Mouse (Mus musculus) stomach, embryonic 16.5 days (tissue): ENCODE results near the gene Rs1. TPM values are rescaled to one million over a fixed set of nuclear protein-coding genes. Genes with fewer than 3 reads are reported as not detected.

ENCODE experiments used
- ATAC-seq: fragments of 200-750 bp; cut with Nextera tagmentation; 2 replicates; pipeline ENCODE4 v1.8.0; 2017; ENCODE audit warnings: moderate number of reproducible peaks, moderate TSS enrichment; ENCODE audit not compliant: insufficient read depth, low FRiP score
- H3K27ac ChIP-seq: fragments of 300-500 bp; sonication (generic); 2 replicates; pipeline ENCODE4 v1.5.1; 2014; ENCODE audit warnings: low read length
- H3K27me3 ChIP-seq: fragments of 300-500 bp; sonication (generic); 2 replicates; pipeline ENCODE4 v1.6.1; 2014; ENCODE audit warnings: low read length, control low read depth, mixed read lengths; ENCODE audit not compliant: control insufficient read depth, insufficient read depth
- H3K36me3 ChIP-seq: fragments of 300-500 bp; sonication (generic); 2 replicates; pipeline ENCODE4 v1.6.1; 2014; ENCODE audit warnings: low read length; ENCODE audit not compliant: control insufficient read depth, insufficient read depth
- H3K4me1 ChIP-seq: fragments of 300-500 bp; sonication (generic); 2 replicates; pipeline ENCODE4 v1.6.1; 2014; ENCODE audit warnings: low read length, control low read depth, mixed read lengths; ENCODE audit not compliant: control insufficient read depth, insufficient read depth
- H3K4me2 ChIP-seq: fragments of 300-500 bp; sonication (generic); 2 replicates; pipeline ENCODE4 v1.6.1; 2014; ENCODE audit warnings: low read depth, low read length, mixed read lengths
- H3K4me3 ChIP-seq: fragments of 300-500 bp; sonication (generic); replicated peaks from 2 replicates; pipeline ENCODE4 v1.5.1; 2014; ENCODE audit warnings: mild to moderate bottlenecking, low read length
- H3K9ac ChIP-seq: fragments of 300-500 bp; sonication (generic); 2 replicates; pipeline ENCODE4 v1.6.1; 2014; ENCODE audit warnings: low read length
- H3K9me3 ChIP-seq: fragments of 300-500 bp; sonication (generic); replicated peaks from 2 replicates; pipeline ENCODE4 v1.6.1; 2016; ENCODE audit warnings: low read length, control low read depth; ENCODE audit not compliant: control insufficient read depth
- WGBS: fragments of 180-500 bp; shearing (Covaris S2); extraction: QIAGEN DNeasy Blood & Tissue Kit; methylation state at CpG from one replicate; pipeline ENCODE4 v1.1.7; 2014; 5-methylcytosine and 5-hydroxymethylcytosine counted together
- polyA plus RNA-seq: library from polyadenylated mRNA; unstranded; fragments of >200 nt; fragmentation: Nextera tagmentation; extraction: Ambion mirVana; gene quantifications from 2 replicates; pipeline ENCODE4 v1.2.1, GENCODE M21; 2015

Gene Rs1
- polyA plus RNA-seq, 1 experiment from 2014 or later: 0.03 TPM

DNA sequence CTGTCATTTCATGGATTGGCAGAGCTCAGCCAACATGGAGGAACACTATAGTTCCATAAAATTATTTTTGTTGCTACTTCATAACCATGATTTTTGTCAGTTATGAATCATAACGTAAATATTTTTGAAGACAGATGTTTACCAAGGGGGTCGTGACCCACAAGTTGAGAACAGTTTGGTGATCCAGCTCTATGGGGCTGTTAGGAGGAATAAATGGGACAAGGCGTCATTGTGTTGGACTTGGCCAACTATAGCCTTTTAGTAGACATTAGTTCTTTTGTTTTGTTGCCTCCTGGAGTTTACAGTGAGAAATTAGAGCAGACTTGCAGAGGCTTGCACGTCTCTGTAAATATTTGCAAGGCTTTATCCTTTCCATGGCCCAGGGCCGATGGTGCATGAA is 14.5 kb downstream of the Rs1 start:
- Histone ChIP-seq H3K27me3 (no peaks in the 10 kb centered on the region), H3K4me2 (no peak overlapping the region), H3K4me3 (no peak overlapping the region), H3K4me1 (no peaks in the 10 kb centered on the region), H3K36me3 (no peaks in the 10 kb centered on the region), H3K27ac (no peak overlapping the region), H3K9me3 (no peaks in the 10 kb centered on the region), H3K9ac (no peak overlapping the region)
- ATAC-seq: no peak
- WGBS: 54% methylated on average over 5 of the region's 5 CpGs

DNA sequence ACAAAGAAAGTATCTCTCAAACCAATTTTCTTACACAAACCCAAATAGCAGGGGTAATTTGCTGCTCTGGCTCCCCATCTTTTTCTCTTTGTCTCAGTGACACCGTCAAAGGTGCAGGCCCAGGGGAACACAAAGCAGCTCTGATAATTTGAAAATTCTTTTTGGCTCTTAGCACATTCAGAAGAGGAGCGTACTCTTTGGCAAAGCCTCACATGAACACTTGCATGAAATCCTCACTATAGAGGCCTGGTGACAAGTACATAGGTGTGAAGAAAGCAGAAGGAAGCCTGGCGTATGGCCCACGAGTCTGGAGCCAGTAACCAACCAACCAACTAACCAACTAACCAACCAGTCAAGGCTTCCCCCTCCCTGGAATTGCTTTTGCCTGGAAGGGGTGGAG is 27.1 kb downstream of the Rs1 start:
- Histone ChIP-seq H3K9me3 (no peaks in the 10 kb centered on the region), H3K4me3 (no peak overlapping the region), H3K4me1 (no peaks in the 10 kb centered on the region), H3K4me2 (no peak overlapping the region), H3K27me3 (no peaks in the 10 kb centered on the region; the same call in 1 of the 2 replicates), H3K27ac (no peak overlapping the region), H3K9ac (no peak overlapping the region), H3K36me3 (no peaks in the 10 kb centered on the region)
- WGBS: 80% methylated on average over 4 of the region's 4 CpGs
- no peak for ATAC-seq

DNA sequence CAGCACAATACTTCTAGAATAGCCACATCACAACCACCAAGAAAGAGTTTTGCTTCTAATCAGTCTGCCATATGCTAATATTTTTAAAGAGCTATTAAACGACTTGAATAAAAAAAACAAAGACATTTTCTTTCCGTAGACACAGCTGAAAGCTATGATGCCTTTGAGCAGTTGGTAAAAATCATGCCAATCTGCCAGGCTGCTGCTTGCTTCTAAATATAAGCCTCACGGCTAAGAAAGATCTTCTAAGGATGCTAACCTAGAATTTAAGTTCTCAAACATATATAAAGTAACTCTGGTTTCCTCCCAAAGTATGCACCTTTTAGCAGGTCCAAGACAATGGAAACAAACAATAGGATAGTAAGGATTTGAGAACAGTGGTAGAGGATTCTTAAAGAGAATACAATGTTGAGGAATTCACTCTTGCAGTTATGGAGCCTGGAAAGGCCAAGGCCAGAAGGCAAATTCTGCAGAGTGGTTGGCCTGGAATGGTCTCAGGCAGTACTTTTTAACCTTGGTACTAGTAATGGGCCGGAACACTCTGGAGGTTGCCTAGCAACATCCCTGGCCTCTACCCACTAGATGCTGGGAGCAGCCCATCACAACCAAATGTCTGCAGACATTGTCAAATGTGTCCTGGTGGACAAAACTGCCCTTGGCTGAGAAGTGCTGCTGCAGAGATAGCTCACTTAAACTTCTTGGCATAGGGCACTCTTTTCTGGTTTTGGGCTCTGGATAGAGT is 36.8 kb downstream of the Rs1 start:
- ATAC-seq: no peak
- Histone ChIP-seq H3K27me3 (peaks cover 3% of the 10 kb centered on the region; the same call in 1 of the 2 replicates), H3K27ac (no peak overlapping the region), H3K9me3 (no peaks in the 10 kb centered on the region), H3K36me3 (no peaks in the 10 kb centered on the region), H3K4me2 (no peak overlapping the region), H3K4me1 (no peaks in the 10 kb centered on the region), H3K9ac (no peak overlapping the region), H3K4me3 (no peak overlapping the region)
- WGBS: 71% methylated on average over 4 of the region's 4 CpGs

DNA sequence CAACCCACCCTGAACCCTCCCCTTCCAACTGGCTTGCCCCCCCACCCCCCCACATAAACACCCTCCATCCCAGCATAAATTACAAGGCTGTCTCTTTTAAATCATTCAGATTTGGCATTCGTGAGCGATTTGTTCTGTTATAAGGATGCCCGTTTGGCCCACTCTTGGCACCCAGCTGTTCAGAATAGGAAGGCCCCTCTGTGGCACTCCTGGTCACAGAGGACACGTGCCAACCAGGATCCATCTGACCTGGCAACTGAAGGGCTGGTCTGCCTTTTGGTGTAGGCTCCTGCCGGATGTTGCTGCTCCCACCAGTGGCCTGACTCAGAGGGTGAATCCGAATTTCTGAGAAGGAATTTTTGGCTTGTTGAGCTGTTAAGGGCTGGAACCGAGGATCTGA is 40.4 kb downstream of the Rs1 start:
- WGBS: 86% methylated on average over 7 of the region's 7 CpGs
- H3K4me1 ChIP-seq: no peaks in the 10 kb centered on the region
- H3K27ac ChIP-seq: no peak overlapping the region
- no peak overlapping the region for H3K4me3 ChIP-seq
- no peaks in the 10 kb centered on the region for H3K9me3 ChIP-seq
- no peak overlapping the region for H3K4me2 ChIP-seq
- peaks cover 3% of the 10 kb centered on the region; the same call in 1 of the 2 replicates for H3K27me3 ChIP-seq
- H3K9ac ChIP-seq: no peak overlapping the region
- no peaks in the 10 kb centered on the region for H3K36me3 ChIP-seq
- ATAC-seq: no peak

Other genes starting within 250 kb of the Rs1 start
- 0.21 TPM in 1 of 2 replicates, not detected in the other for gene Ppef1, start 32.2 kb upstream of the Rs1 start, polyA plus RNA-seq
- gene Gja6, start 139.0 kb downstream of the Rs1 start, polyA plus RNA-seq: 0.19 and 0.48 TPM in 2 replicates
- 2.2 and 2.6 TPM in 2 replicates for gene Cdkl5, start 226.7 kb downstream of the Rs1 start, polyA plus RNA-seq